10 mouse cellular contexts compared by ENCODE assay signal in genomic region chr8:120520287-120520686, GRCm38 (mm10).
A peak's percentile ranks its signal among the peaks of the same experiment; 100 is the strongest.
DNase-seq lines count a peak whose midpoint lies in the region; ATAC-seq and TF ChIP-seq lines count a peak whose summit lies in the region.
"Had no signal": no experiment of that assay in that cellular context is flagged by ENCODE, and none has a peak within 500 bp of the region (broad histone marks: within the 10 kb centered on the region; RNA-seq: fewer than 3 reads in every experiment).

No protein-coding gene starts in this region.

- peaks cover 79% of the 10 kb centered on the region for H3K4me1 ChIP-seq in heart, embryonic 11.5 days (ENCODE audit: control insufficient read depth, insufficient read depth, low read length)
- H3K4me1 ChIP-seq in E14TG2a.4 (replicated peaks; ENCODE audit: low read depth, low read length), result peaks cover 94% of the 10 kb centered on the region
- H3K4me1 ChIP-seq in forebrain, embryonic 13.5 days, result peaks cover 100% of the 10 kb centered on the region
- H3K4me1 ChIP-seq in limb, embryonic 12.5 days (replicated peaks), result peaks cover 81% of the 10 kb centered on the region

- H3K9me3 ChIP-seq in heart, embryonic 11.5 days (replicated peaks; ENCODE audit: control insufficient read depth, low read length), result no peaks in the 10 kb centered on the region
- H3K9me3 ChIP-seq in E14TG2a.4 (ENCODE audit: low read length), result no peaks in the 10 kb centered on the region
- H3K9me3 ChIP-seq in forebrain, embryonic 13.5 days (replicated peaks), result no peaks in the 10 kb centered on the region
- no peaks in the 10 kb centered on the region for H3K9me3 ChIP-seq in limb, embryonic 12.5 days

- WGBS in heart, embryonic 11.5 days (ENCODE audit: insufficient replicate concordance), result 56% methylated on average over 15 of the region's 15 CpGs
- WGBS in forebrain, embryonic 13.5 days, result 63% methylated on average over 15 of the region's 15 CpGs
- WGBS in limb, embryonic 12.5 days, result 62% methylated on average over 15 of the region's 15 CpGs

- H3K9ac ChIP-seq in heart, embryonic 11.5 days (ENCODE audit: low read depth, low read length), result peak overlapping the region; percentile 49; the same call in 1 of the 2 replicates
- peak overlapping the region; percentile 43; the same call in 1 of the 2 replicates for H3K9ac ChIP-seq in forebrain, embryonic 13.5 days
- no peak overlapping the region for H3K9ac ChIP-seq in limb, embryonic 12.5 days (replicated peaks)
- H3K9ac ChIP-seq: liver, embryonic 14.5 days had no signal

- H3K27me3 ChIP-seq in heart, embryonic 11.5 days (ENCODE audit: control insufficient read depth, insufficient read depth, low read length), result no peaks in the 10 kb centered on the region
- H3K27me3 ChIP-seq in E14TG2a.4 (ENCODE audit: insufficient read depth, low read length), result peaks cover 13% of the 10 kb centered on the region
- H3K27me3 ChIP-seq in forebrain, embryonic 13.5 days, result no peaks in the 10 kb centered on the region; the same call in 1 of the 2 replicates
- H3K27me3 ChIP-seq in limb, embryonic 12.5 days, result peaks cover 21% of the 10 kb centered on the region

- no peak overlapping the region for H3K4me3 ChIP-seq in heart, embryonic 11.5 days (ENCODE audit: low read depth, low read length)
- peak overlapping the region; percentile 53 for H3K4me3 ChIP-seq in E14TG2a.4 (replicated peaks; ENCODE audit: low read length)
- no peak overlapping the region for H3K4me3 ChIP-seq in forebrain, embryonic 13.5 days
- H3K4me3 ChIP-seq in limb, embryonic 12.5 days (replicated peaks), result no peak overlapping the region

- ATAC-seq in heart, embryonic 11.5 days (replicated peaks; ENCODE audit: insufficient number of reproducible peaks, low FRiP score, low TSS enrichment), result no peak
- ATAC-seq in forebrain, embryonic 13.5 days, result peak; percentile 5; the same call in 1 of the 2 replicates
- ATAC-seq in limb, embryonic 12.5 days (ENCODE audit: insufficient number of reproducible peaks, insufficient read depth, low FRiP score, low TSS enrichment, low read depth), result no peak

- H3K27ac ChIP-seq in heart, embryonic 11.5 days (ENCODE audit: low read depth, low read length), result no peak overlapping the region
- H3K27ac ChIP-seq in forebrain, embryonic 13.5 days, result peak overlapping the region; percentile 94
- H3K27ac ChIP-seq in limb, embryonic 12.5 days, result no peak overlapping the region
- H3K27ac ChIP-seq: kidney, postnatal 0 days; liver, embryonic 14.5 days had no signal

- H3K36me3 ChIP-seq in heart, embryonic 11.5 days (ENCODE audit: control insufficient read depth, insufficient read depth, low read length), result no peaks in the 10 kb centered on the region
- H3K36me3 ChIP-seq in E14TG2a.4 (ENCODE audit: insufficient read depth, low read length), result no peaks in the 10 kb centered on the region
- H3K36me3 ChIP-seq in forebrain, embryonic 13.5 days (ENCODE audit: poor library complexity, severe bottlenecking), result no peaks in the 10 kb centered on the region
- H3K36me3 ChIP-seq in limb, embryonic 12.5 days, result no peaks in the 10 kb centered on the region

- DNase-seq in heart, adult 18-20 months, result no peak
- DNase-seq in frontal cortex, postnatal 25 days (ENCODE audit: low spot score in 2 of 2), result no peak
- DNase-seq in yolk sac, embryonic 10.5 days (ENCODE audit: low spot score), result no peak
- DNase-seq in right cerebral cortex, postnatal 25 days, result no peak

- no peak overlapping the region for H3K4me2 ChIP-seq in heart, embryonic 11.5 days
- peak overlapping the region; percentile 41 for H3K4me2 ChIP-seq in forebrain, embryonic 13.5 days
- H3K4me2 ChIP-seq in limb, embryonic 12.5 days, result peak overlapping the region; percentile 19; the same call in 1 of the 2 replicates

- TF ChIP-seq CTCF in E14TG2a.4 (conservative IDR thresholded peaks at IDR 0.05; ENCODE audit: low read length), result no peak
